Mouse (Mus musculus) heart, embryonic 16.5 days (tissue): ENCODE results near the gene Vps45. TPM values are rescaled to one million over a fixed set of nuclear protein-coding genes. Genes with fewer than 3 reads are reported as not detected.
"Not testable (repeated sequence)": the region's sequence is repeated elsewhere in the genome, so short reads cannot be mapped to it uniquely, and the experiment has no call there.

ENCODE experiments used
- ATAC-seq: fragments of 200-750 bp; cut with Nextera tagmentation; replicated peaks from 2 replicates; pipeline ENCODE4 v1.8.0; 2017; ENCODE audit warnings: moderate number of reproducible peaks; ENCODE audit not compliant: insufficient read depth, low FRiP score; ENCODE audit errors: extremely low read depth
- H3K27ac ChIP-seq: fragments of 300-500 bp; sonication (generic); 2 replicates; pipeline ENCODE4 v1.5.1; 2014; ENCODE audit warnings: mild to moderate bottlenecking, low read length, control low read depth, moderate library complexity
- H3K27me3 ChIP-seq: fragments of 300-500 bp; sonication (generic); 2 replicates; pipeline ENCODE4 v1.6.1; 2014; ENCODE audit warnings: low read length, mixed read lengths; ENCODE audit not compliant: control insufficient read depth, insufficient read depth
- H3K36me3 ChIP-seq: fragments of 300-500 bp; sonication (generic); 2 replicates; pipeline ENCODE4 v1.6.1; 2014; ENCODE audit not compliant: control insufficient read depth, insufficient read depth
- H3K4me1 ChIP-seq: fragments of 300-500 bp; sonication (generic); 2 replicates; pipeline ENCODE4 v1.6.1; 2014; ENCODE audit warnings: low read length, mixed read lengths; ENCODE audit not compliant: control insufficient read depth, insufficient read depth
- H3K4me2 ChIP-seq: fragments of 300-500 bp; sonication (generic); 2 replicates; pipeline ENCODE4 v1.6.1; 2014; ENCODE audit warnings: low read depth, mild to moderate bottlenecking, control low read depth, low read length
- H3K4me3 ChIP-seq: fragments of 300-500 bp; sonication (generic); 2 replicates; pipeline ENCODE4 v1.5.1; 2014; ENCODE audit warnings: mild to moderate bottlenecking, control low read depth, low read length
- H3K9ac ChIP-seq: fragments of 300-500 bp; sonication (generic); 2 replicates; pipeline ENCODE4 v1.6.1; 2014; ENCODE audit warnings: low read length, control low read depth
- H3K9me3 ChIP-seq: fragments of 300-500 bp; sonication (generic); replicated peaks from 2 replicates; pipeline ENCODE4 v1.6.1; 2016; ENCODE audit warnings: low read length; ENCODE audit not compliant: control insufficient read depth
- WGBS: fragments of 180-500 bp; shearing (Covaris S2); extraction: QIAGEN DNeasy Blood & Tissue Kit; methylation state at CpG from one replicate; pipeline ENCODE4 v1.1.7; 2014; 5-methylcytosine and 5-hydroxymethylcytosine counted together
- polyA plus RNA-seq: library from polyadenylated mRNA; unstranded; fragments of >200 nt; fragmentation: Nextera tagmentation; extraction: Ambion mirVana; gene quantifications from 2 replicates; pipeline ENCODE4 v1.2.1, GENCODE M21; 2015

The Vps45 gene
- polyA plus RNA-seq, 1 experiment from 2014 or later, result 39.4 TPM

- H3K4me1 ChIP-seq, result peaks cover 5% of the 10 kb centered on the region
- WGBS, result 52% methylated on average over 2 of the region's 2 CpGs
- H3K36me3 ChIP-seq, result 0 out of 2 replicates have a peak, but pooled peaks cover 2% of the 10 kb centered on the region
- H3K9me3 ChIP-seq, result no peaks in the 10 kb centered on the region
- H3K4me3 ChIP-seq, result no peak overlapping the region
- H3K9ac ChIP-seq, result 0 out of 2 replicates have a peak overlapping the region, but pooled peaks have one; percentile 11
- 0 out of 2 replicates have a peak, but pooled peaks have one; percentile 32 for ATAC-seq
- H3K27ac ChIP-seq, result no peak overlapping the region
- H3K4me2 ChIP-seq, result no peak overlapping the region
- no peaks in the 10 kb centered on the region for H3K27me3 ChIP-seq
These were observed 6.4 kb downstream of the Vps45 start for GRCm38 (mm10) chr3:96051839-96052238.

GRCm38 (mm10) chr3:96051186-96051585, 7.1 kb downstream of the Vps45 start:
- Histone ChIP-seq H3K4me1 (no peaks in the 10 kb centered on the region), H3K27ac (no peak overlapping the region), H3K4me2 (no peak overlapping the region), H3K27me3 (no peaks in the 10 kb centered on the region), H3K36me3 (peaks cover 4% of the 10 kb centered on the region; the same call in 1 of the 2 replicates), H3K9ac (no peak overlapping the region), H3K9me3 (no peaks in the 10 kb centered on the region), H3K4me3 (no peak overlapping the region)
- ATAC-seq, result no peak
- WGBS, result 75% methylated on average over 4 of the region's 4 CpGs

- WGBS, result 80% methylated on average over 7 of the region's 7 CpGs
- H3K4me1 ChIP-seq, result no peaks in the 10 kb centered on the region
- H3K27ac ChIP-seq, result no peak overlapping the region
- H3K4me3 ChIP-seq, result no peak overlapping the region
- H3K9me3 ChIP-seq, result no peaks in the 10 kb centered on the region
- no peak for ATAC-seq
- peaks cover 8% of the 10 kb centered on the region for H3K36me3 ChIP-seq
- no peak overlapping the region for H3K4me2 ChIP-seq
- H3K27me3 ChIP-seq, result no peaks in the 10 kb centered on the region
- no peak overlapping the region for H3K9ac ChIP-seq
These were observed 7.5 kb downstream of the Vps45 start for GRCm38 (mm10) chr3:96050779-96051178.

- H3K9me3 ChIP-seq, H3K9ac ChIP-seq, H3K27me3 ChIP-seq, H3K4me2 ChIP-seq, ATAC-seq, H3K4me1 ChIP-seq, H3K4me3 ChIP-seq, H3K27ac ChIP-seq: not testable (repeated sequence)
- H3K36me3 ChIP-seq, result peaks cover 12% of the 10 kb centered on the region
- 90% methylated on average over 3 of the region's 3 CpGs for WGBS
These were observed 13.7 kb downstream of the Vps45 start for GRCm38 (mm10) chr3:96044559-96044958.

GRCm38 (mm10) chr3:96043104-96043503, 15.2 kb downstream of the Vps45 start:
- H3K27ac ChIP-seq, result peak overlapping the region; percentile 61

GRCm38 (mm10) chr3:96041079-96041478, 17.2 kb downstream of the Vps45 start:
- 92% methylated on average over 6 of the region's 6 CpGs for WGBS
- Histone ChIP-seq H3K4me1 (peaks cover 8% of the 10 kb centered on the region), H3K4me2 (no peak overlapping the region), H3K9ac (no peak overlapping the region), H3K27me3 (no peaks in the 10 kb centered on the region), H3K36me3 (peaks cover 10% of the 10 kb centered on the region), H3K9me3 (no peaks in the 10 kb centered on the region), H3K4me3 (no peak overlapping the region), H3K27ac (no peak overlapping the region)
- no peak for ATAC-seq

More at GRCm38 (mm10) chr3:96043104-96043503, 15.2 kb downstream of the Vps45 start:
- WGBS, result 32% methylated on average over 1 of the region's 1 CpGs
- H3K27me3 ChIP-seq, result no peaks in the 10 kb centered on the region
- H3K4me2 ChIP-seq, result no peak overlapping the region
- peaks cover 12% of the 10 kb centered on the region for H3K36me3 ChIP-seq
- ATAC-seq, result peak; percentile 83
- no peak overlapping the region for H3K4me3 ChIP-seq
- no peak overlapping the region for H3K9ac ChIP-seq
- no peaks in the 10 kb centered on the region for H3K9me3 ChIP-seq
- H3K4me1 ChIP-seq, result peaks cover 8% of the 10 kb centered on the region

- peaks cover 5% of the 10 kb centered on the region for H3K36me3 ChIP-seq
- 89% methylated on average over 2 of the region's 2 CpGs for WGBS
- ATAC-seq, result no peak
- no peaks in the 10 kb centered on the region for H3K27me3 ChIP-seq
- H3K4me3 ChIP-seq, result no peak overlapping the region
- H3K4me2 ChIP-seq, result no peak overlapping the region
- no peaks in the 10 kb centered on the region for H3K9me3 ChIP-seq
- H3K27ac ChIP-seq, result no peak overlapping the region
- H3K9ac ChIP-seq, result no peak overlapping the region
- H3K4me1 ChIP-seq, result peaks cover 8% of the 10 kb centered on the region
These were observed 17.6 kb downstream of the Vps45 start for GRCm38 (mm10) chr3:96040663-96041006.

- 71% methylated on average over 9 of the region's 9 CpGs for WGBS
- Histone ChIP-seq H3K4me1 (peaks cover 10% of the 10 kb centered on the region), H3K4me2 (no peak overlapping the region), H3K27me3 (no peaks in the 10 kb centered on the region), H3K27ac (no peak overlapping the region), H3K4me3 (no peak overlapping the region), H3K9me3 (no peaks in the 10 kb centered on the region), H3K9ac (no peak overlapping the region), H3K36me3 (peaks cover 1% of the 10 kb centered on the region; the same call in 1 of the 2 replicates)
- ATAC-seq, result no peak
These were observed 18.2 kb downstream of the Vps45 start for GRCm38 (mm10) chr3:96039857-96040662.

- no peaks in the 10 kb centered on the region for H3K27me3 ChIP-seq
- H3K9me3 ChIP-seq, result no peaks in the 10 kb centered on the region
- H3K4me2 ChIP-seq, result no peak overlapping the region
- H3K36me3 ChIP-seq, result no peaks in the 10 kb centered on the region
- H3K27ac ChIP-seq, result no peak overlapping the region
- H3K4me3 ChIP-seq, result no peak overlapping the region
- no peak overlapping the region for H3K9ac ChIP-seq
- ATAC-seq, result no peak
- WGBS, result 91% methylated on average over 4 of the region's 4 CpGs
- peaks cover 14% of the 10 kb centered on the region for H3K4me1 ChIP-seq
These were observed 19.4 kb downstream of the Vps45 start for GRCm38 (mm10) chr3:96038851-96039250.
